Mouse (Mus musculus): ENCODE data around the gene Fam76a. TPM values are rescaled to one million over a fixed set of nuclear protein-coding genes. Genes with fewer than 3 reads are reported as not detected.
A peak's percentile ranks its signal among the peaks of the same experiment; 100 is the strongest.

Gene Fam76a
- 44.2 and 47.1 TPM in 2 replicates for polyA plus RNA-seq (2014; fragmentation: Nextera tagmentation; extraction: Ambion mirVana)

DNA sequence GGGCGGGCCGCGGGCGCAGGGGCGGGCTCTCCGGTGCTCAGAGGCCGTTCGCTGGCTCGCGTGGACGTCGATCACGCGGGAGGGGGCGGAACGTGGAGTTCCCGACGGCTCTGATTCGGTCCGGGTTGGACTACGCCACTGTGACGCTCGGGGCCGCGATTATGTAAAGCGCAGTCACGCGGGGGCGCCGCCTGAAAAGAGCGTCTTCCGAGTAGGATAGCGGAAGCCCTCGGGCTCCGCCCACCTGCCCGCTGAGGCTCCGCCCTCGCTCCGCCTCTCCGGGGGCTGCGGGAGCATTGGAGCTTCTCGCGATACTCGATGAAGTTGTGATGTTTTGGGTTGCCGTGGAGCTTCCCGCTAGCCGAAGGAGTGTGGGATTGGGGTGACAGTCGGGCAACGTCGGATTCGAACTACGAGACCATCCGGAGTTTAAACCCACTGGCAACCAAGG lies at the start of gene Fam76a:
Fam76a (minus strand) TSS at position 1 of the 451 bp plus-strand sequence.
- no peaks in the 10 kb centered on the region for H3K27me3 ChIP-seq (replicated peaks; ENCODE audit: control insufficient read depth, insufficient read depth, low read length)
- H3K36me3 ChIP-seq (ENCODE audit: control insufficient read depth, insufficient read depth, low read length): peaks cover 9% of the 10 kb centered on the region; the same call in 1 of the 2 replicates
- under 1% methylated on average over 48 of the region's 53 CpGs for WGBS
- H3K9me3 ChIP-seq (replicated peaks; ENCODE audit: control insufficient read depth, low read length): no peaks in the 10 kb centered on the region
- H3K27ac ChIP-seq (ENCODE audit: low read depth, low read length): peak within 1 kb of the TSS; percentile 84
- peak within 1 kb of the TSS; percentile 81 for H3K4me2 ChIP-seq (ENCODE audit: low read length)
- peak; percentile 100 for DNase-seq (ENCODE audit: low spot score)
- H3K4me3 ChIP-seq (ENCODE audit: low read depth, low read length): peak within 1 kb of the TSS; percentile 99
- H3K4me1 ChIP-seq (ENCODE audit: control insufficient read depth, insufficient read depth, low read length): peaks cover 10% of the 10 kb centered on the region
- peak; percentile 99 for ATAC-seq
- H3K9ac ChIP-seq (ENCODE audit: low read length): peak within 1 kb of the TSS; percentile 94

DNA sequence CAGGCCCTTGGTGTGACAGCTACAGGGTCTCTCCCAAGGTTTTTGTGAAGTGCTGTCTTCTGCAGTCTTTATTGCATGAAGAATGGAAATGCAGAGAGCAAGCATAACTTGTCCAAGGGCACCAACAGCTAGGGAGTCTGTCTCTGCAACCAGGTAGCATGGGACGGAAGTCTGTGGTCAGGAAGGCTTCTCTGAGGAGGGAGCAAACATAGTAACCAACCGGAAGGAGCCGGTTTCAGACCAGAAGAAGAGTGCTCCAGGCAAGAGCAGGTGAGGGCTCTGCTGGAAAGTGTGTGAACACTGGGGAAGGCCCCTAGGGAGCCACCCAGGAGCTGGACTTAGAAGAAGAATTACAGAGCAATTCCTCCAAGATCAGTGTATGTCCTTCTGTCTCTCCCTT lies 49.7 kb upstream of the Fam76a start:
- Histone ChIP-seq H3K9me3 (replicated peaks; ENCODE audit: control insufficient read depth, low read length) (no peaks in the 10 kb centered on the region), H3K4me3 (ENCODE audit: low read depth, low read length) (no peak overlapping the region), H3K36me3 (ENCODE audit: control insufficient read depth, insufficient read depth, low read length) (no peaks in the 10 kb centered on the region), H3K27me3 (replicated peaks; ENCODE audit: control insufficient read depth, insufficient read depth, low read length) (peaks cover 16% of the 10 kb centered on the region), H3K27ac (ENCODE audit: low read depth, low read length) (no peak overlapping the region), H3K4me2 (ENCODE audit: low read length) (no peak overlapping the region), H3K4me1 (ENCODE audit: control insufficient read depth, insufficient read depth, low read length) (peaks cover 14% of the 10 kb centered on the region; the same call in 1 of the 2 replicates), H3K9ac (ENCODE audit: low read length) (no peak overlapping the region)
- 73% methylated on average over 3 of the region's 3 CpGs for WGBS
- no peak for ATAC-seq
- DNase-seq (ENCODE audit: low spot score): no peak

DNA sequence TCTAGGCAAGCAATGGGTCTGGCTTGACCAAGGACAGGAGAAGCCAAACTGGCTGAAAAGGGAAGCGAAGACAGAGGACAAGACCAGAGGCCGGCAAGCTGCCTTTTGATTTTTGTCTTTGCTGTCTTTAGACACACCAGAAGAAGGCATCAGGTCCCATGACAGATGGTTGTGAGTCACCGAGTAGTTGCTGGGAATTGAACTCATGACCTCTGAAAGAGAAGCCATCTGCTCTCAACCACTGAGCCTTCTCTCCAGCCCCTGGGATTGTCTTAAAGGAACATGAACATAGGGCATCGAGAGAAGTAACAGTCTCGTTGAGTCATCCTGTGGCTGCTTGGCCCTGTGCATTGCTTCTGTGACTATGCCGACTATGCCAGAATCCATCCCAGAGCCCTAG lies 49.2 kb upstream of the Fam76a start:
- no peak overlapping the region for H3K9ac ChIP-seq (ENCODE audit: low read length)
- H3K4me2 ChIP-seq (ENCODE audit: low read length): no peak overlapping the region
- ATAC-seq (no peak), DNase-seq (ENCODE audit: low spot score) (no peak)
- H3K9me3 ChIP-seq (replicated peaks; ENCODE audit: control insufficient read depth, low read length): no peaks in the 10 kb centered on the region
- H3K36me3 ChIP-seq (ENCODE audit: control insufficient read depth, insufficient read depth, low read length): no peaks in the 10 kb centered on the region
- H3K27ac ChIP-seq (ENCODE audit: low read depth, low read length): no peak overlapping the region
- peaks cover 16% of the 10 kb centered on the region for H3K27me3 ChIP-seq (replicated peaks; ENCODE audit: control insufficient read depth, insufficient read depth, low read length)
- peaks cover 14% of the 10 kb centered on the region; the same call in 1 of the 2 replicates for H3K4me1 ChIP-seq (ENCODE audit: control insufficient read depth, insufficient read depth, low read length)
- 81% methylated on average over 6 of the region's 6 CpGs for WGBS
- H3K4me3 ChIP-seq (ENCODE audit: low read depth, low read length): no peak overlapping the region

DNA sequence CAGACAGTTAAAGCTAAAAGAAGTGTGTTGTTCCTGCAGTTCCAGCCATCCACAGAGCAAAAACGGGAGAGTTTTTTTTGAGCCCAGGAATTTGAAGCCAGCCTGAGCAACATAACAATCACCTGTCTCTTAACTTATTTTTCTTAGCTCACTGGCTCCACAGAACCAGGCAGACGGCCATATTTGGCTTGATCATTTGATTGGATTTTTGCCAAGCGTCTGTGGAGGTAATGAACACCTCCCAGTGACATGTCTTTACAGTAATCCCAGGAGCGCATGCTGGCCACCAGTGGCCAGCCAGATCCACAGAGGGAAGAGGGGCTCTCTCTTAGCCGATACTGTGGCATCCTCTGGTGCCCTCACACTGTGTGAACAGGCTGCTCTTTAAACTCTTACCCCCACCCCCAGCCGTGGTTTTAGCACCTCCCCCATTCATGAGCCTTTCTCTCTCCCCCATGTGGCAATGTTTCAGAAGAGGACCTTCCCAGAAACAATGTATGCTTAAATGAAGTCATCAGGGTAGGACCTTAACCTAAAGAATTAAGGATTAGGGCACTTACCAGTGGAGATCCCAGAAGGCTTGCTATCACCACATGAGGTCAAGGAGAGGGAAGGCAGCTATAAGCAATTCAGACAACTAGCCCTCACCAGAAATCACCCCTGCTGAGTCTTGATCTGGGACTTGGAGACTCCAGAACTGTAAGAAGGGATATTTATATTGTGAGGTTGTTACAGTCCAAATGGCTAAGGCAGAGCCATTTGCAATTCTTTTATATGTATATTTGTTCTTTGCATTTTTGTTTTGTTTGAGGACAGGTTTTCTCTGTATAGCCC lies 46.0 kb upstream of the Fam76a start:
- H3K4me1 ChIP-seq (ENCODE audit: control insufficient read depth, insufficient read depth, low read length): peaks cover 5% of the 10 kb centered on the region; the same call in 1 of the 2 replicates
- H3K27me3 ChIP-seq (replicated peaks; ENCODE audit: control insufficient read depth, insufficient read depth, low read length): no peaks in the 10 kb centered on the region
- 29% methylated on average over 6 of the region's 6 CpGs for WGBS
- no peak overlapping the region for H3K4me3 ChIP-seq (ENCODE audit: low read depth, low read length)
- no peak overlapping the region for H3K27ac ChIP-seq (ENCODE audit: low read depth, low read length)
- ATAC-seq (no peak), DNase-seq (ENCODE audit: low spot score) (peak; percentile 66)
- no peak overlapping the region for H3K9ac ChIP-seq (ENCODE audit: low read length)
- no peak overlapping the region for H3K4me2 ChIP-seq (ENCODE audit: low read length)
- H3K9me3 ChIP-seq (replicated peaks; ENCODE audit: control insufficient read depth, low read length): no peaks in the 10 kb centered on the region
- no peaks in the 10 kb centered on the region for H3K36me3 ChIP-seq (ENCODE audit: control insufficient read depth, insufficient read depth, low read length)

DNA sequence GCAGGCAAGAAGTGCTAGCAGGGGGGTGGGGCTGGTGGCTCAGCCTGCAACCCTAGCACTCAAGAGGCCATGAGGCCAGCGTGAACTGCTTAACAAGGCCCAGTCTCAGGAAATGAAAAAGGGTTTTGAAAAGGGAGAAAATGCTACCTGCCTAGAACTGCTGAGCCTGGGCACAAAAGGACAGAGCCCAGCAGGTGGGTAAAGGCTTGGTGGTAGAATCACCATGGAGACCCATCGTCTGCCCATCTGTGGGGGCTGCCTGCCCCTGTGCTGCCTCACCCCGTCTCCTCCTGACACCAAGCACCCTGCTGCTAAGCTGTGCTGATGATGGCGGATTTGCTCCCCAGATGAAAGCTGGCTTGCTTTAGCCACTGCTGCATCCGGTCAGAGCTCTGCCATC lies 42.1 kb upstream of the Fam76a start:
- Histone ChIP-seq H3K9ac (ENCODE audit: low read length) (no peak overlapping the region), H3K36me3 (ENCODE audit: control insufficient read depth, insufficient read depth, low read length) (no peaks in the 10 kb centered on the region), H3K4me3 (ENCODE audit: low read depth, low read length) (no peak overlapping the region), H3K9me3 (replicated peaks; ENCODE audit: control insufficient read depth, low read length) (no peaks in the 10 kb centered on the region), H3K4me1 (ENCODE audit: control insufficient read depth, insufficient read depth, low read length) (peaks cover 9% of the 10 kb centered on the region), H3K4me2 (ENCODE audit: low read length) (no peak overlapping the region), H3K27me3 (replicated peaks; ENCODE audit: control insufficient read depth, insufficient read depth, low read length) (no peaks in the 10 kb centered on the region), H3K27ac (ENCODE audit: low read depth, low read length) (peak overlapping the region; percentile 44)
- ATAC-seq (no peak), DNase-seq (ENCODE audit: low spot score) (no peak)
- WGBS: 8% methylated on average over 5 of the region's 5 CpGs

DNA sequence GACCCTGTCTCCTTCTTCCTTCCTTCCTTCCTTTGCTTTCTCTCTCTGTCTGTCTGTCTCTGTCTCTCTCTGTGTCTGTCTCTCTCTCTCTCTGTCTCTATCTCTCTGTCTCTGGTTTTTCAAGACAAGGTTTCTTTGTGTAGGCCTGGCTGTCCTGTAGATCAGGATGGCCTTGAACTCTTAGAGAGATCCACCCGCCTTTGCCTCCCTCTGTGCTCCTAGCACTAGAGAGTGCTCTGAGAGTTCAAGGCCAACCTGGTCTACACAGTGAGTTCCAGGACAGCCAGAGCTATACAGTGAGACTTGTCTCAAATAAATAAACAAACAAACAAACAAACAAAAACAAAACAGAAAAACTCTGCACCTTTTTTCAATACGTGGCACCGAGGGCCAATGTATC lies 41.7 kb upstream of the Fam76a start:
- Histone ChIP-seq H3K4me3 (ENCODE audit: low read depth, low read length) (no peak overlapping the region), H3K4me1 (ENCODE audit: control insufficient read depth, insufficient read depth, low read length) (peaks cover 13% of the 10 kb centered on the region), H3K9ac (ENCODE audit: low read length) (no peak overlapping the region), H3K36me3 (ENCODE audit: control insufficient read depth, insufficient read depth, low read length) (no peaks in the 10 kb centered on the region), H3K4me2 (ENCODE audit: low read length) (no peak overlapping the region), H3K9me3 (replicated peaks; ENCODE audit: control insufficient read depth, low read length) (no peaks in the 10 kb centered on the region), H3K27ac (ENCODE audit: low read depth, low read length) (no peak overlapping the region), H3K27me3 (replicated peaks; ENCODE audit: control insufficient read depth, insufficient read depth, low read length) (no peaks in the 10 kb centered on the region)
- no peak for DNase-seq (ENCODE audit: low spot score)
- ATAC-seq: no peak
- WGBS: 32% methylated on average over 3 of the region's 3 CpGs

DNA sequence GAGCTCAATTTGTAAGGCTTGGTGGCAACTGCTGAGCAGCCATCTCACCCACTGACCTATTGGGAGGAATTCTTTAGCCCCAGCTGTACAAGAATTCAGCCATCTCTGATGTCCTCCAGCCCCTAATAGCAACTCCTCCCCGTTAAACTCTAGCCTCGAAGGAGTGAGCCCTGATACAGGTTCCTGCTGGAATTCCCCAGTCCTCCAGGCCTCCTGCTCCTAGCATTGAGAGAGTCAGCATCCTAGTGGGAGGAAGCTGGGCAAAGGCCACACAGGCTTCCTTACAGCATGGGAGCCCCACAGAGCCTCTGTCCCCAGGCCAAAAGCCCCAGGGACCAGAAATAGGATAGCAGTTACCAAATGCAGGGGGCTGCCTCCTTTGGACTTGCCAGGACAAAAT lies 41.1 kb upstream of the Fam76a start:
- 37% methylated on average over 2 of the region's 2 CpGs for WGBS

DNA sequence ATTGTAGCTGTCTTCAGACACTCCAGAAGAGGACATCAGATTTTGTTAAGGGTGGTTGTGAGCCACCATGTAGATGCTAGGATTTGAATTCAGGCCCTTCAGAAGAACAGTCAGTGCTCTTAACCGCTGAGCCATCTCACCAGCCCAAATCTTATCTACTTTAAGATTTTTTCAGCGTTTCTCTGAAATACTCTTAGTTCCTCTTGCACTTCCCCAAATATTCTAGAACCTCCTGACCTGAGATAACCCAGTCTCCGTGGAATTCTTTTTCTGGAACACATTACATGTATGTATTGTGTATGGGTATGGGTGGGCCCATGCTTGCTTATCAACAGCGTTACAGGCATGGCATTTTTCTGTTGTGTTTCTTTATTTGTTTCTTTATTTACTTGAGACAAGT lies 40.3 kb upstream of the Fam76a start:
- Histone ChIP-seq H3K27ac (ENCODE audit: low read depth, low read length) (no peak overlapping the region), H3K36me3 (ENCODE audit: control insufficient read depth, insufficient read depth, low read length) (no peaks in the 10 kb centered on the region), H3K4me1 (ENCODE audit: control insufficient read depth, insufficient read depth, low read length) (peaks cover 15% of the 10 kb centered on the region), H3K27me3 (replicated peaks; ENCODE audit: control insufficient read depth, insufficient read depth, low read length) (no peaks in the 10 kb centered on the region), H3K9me3 (replicated peaks; ENCODE audit: control insufficient read depth, low read length) (no peaks in the 10 kb centered on the region), H3K9ac (ENCODE audit: low read length) (no peak overlapping the region), H3K4me3 (ENCODE audit: low read depth, low read length) (no peak overlapping the region), H3K4me2 (ENCODE audit: low read length) (no peak overlapping the region)
- no peak for DNase-seq (ENCODE audit: low spot score)
- no peak for ATAC-seq
- WGBS: 95% methylated on average over 4 of the region's 4 CpGs

More for the DNA sequence above, 41.1 kb upstream of the Fam76a start:
- ATAC-seq: no peak
- H3K9me3 ChIP-seq (replicated peaks; ENCODE audit: control insufficient read depth, low read length): no peaks in the 10 kb centered on the region
- H3K4me3 ChIP-seq (ENCODE audit: low read depth, low read length): no peak overlapping the region
- no peak overlapping the region for H3K4me2 ChIP-seq (ENCODE audit: low read length)
- H3K36me3 ChIP-seq (ENCODE audit: control insufficient read depth, insufficient read depth, low read length): no peaks in the 10 kb centered on the region
- no peak for DNase-seq (ENCODE audit: low spot score)
- no peaks in the 10 kb centered on the region for H3K27me3 ChIP-seq (replicated peaks; ENCODE audit: control insufficient read depth, insufficient read depth, low read length)
- peaks cover 16% of the 10 kb centered on the region for H3K4me1 ChIP-seq (ENCODE audit: control insufficient read depth, insufficient read depth, low read length)
- no peak overlapping the region for H3K27ac ChIP-seq (ENCODE audit: low read depth, low read length)
- no peak overlapping the region for H3K9ac ChIP-seq (ENCODE audit: low read length)

DNA sequence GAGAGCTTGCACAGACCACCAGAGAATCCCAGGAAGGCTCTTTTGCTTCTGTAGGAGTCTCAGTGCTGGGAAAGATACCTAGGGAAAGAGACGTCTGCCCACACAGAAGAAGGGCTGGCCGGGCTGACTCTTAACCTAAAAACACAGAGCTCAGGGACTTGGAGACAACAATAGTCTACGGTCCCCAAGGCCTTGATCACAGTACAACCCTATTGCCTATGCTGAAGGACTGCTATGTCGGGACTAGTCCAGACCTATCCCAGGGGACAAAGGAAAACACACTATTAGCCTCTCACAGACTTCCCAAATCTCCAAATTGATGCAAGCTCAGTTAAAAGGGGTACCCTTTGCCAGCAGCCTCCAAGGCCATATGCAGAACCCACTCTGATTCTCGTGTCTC lies 39.5 kb upstream of the Fam76a start:
- H3K27me3 ChIP-seq (replicated peaks; ENCODE audit: control insufficient read depth, insufficient read depth, low read length): no peaks in the 10 kb centered on the region

More for the DNA sequence above, 39.5 kb upstream of the Fam76a start:
- 74% methylated on average over 5 of the region's 5 CpGs for WGBS
- H3K36me3 ChIP-seq (ENCODE audit: control insufficient read depth, insufficient read depth, low read length): no peaks in the 10 kb centered on the region
- DNase-seq (ENCODE audit: low spot score) (no peak), ATAC-seq (no peak)
- H3K27ac ChIP-seq (ENCODE audit: low read depth, low read length): no peak overlapping the region
- no peak overlapping the region for H3K4me3 ChIP-seq (ENCODE audit: low read depth, low read length)
- H3K4me1 ChIP-seq (ENCODE audit: control insufficient read depth, insufficient read depth, low read length): peaks cover 15% of the 10 kb centered on the region
- H3K4me2 ChIP-seq (ENCODE audit: low read length): no peak overlapping the region
- H3K9ac ChIP-seq (ENCODE audit: low read length): no peak overlapping the region
- no peaks in the 10 kb centered on the region for H3K9me3 ChIP-seq (replicated peaks; ENCODE audit: control insufficient read depth, low read length)

Measured in forebrain, embryonic 14.5 days (tissue).